Mouse (Mus musculus) hindbrain, embryonic 14.5 days (tissue): ENCODE measurements around the gene Pola2. TPM values are rescaled to one million over a fixed set of nuclear protein-coding genes. Genes with fewer than 3 reads are reported as not detected.

Source experiments
- ATAC-seq: fragments of 200-750 bp; cut with Nextera tagmentation; 2 replicates; pipeline ENCODE4 v1.8.0; 2017; ENCODE audit warnings: moderate number of reproducible peaks, mild to moderate bottlenecking, moderate TSS enrichment, moderate library complexity; ENCODE audit not compliant: low FRiP score
- DNase-seq: peaks from one replicate; pipeline ENCODE4 v3.0.0-alpha.2; 2015; ENCODE audit warnings: low spot score
- H3K27ac ChIP-seq: fragments of 300-500 bp; sonication (generic); 2 replicates; pipeline ENCODE4 v1.5.1; 2014; ENCODE audit warnings: mild to moderate bottlenecking, moderate library complexity
- H3K27me3 ChIP-seq: fragments of 300-500 bp; sonication (generic); 2 replicates; pipeline ENCODE4 v1.6.1; 2014; ENCODE audit warnings: mild to moderate bottlenecking, low read length, mixed read lengths; ENCODE audit not compliant: control insufficient read depth, insufficient read depth
- H3K36me3 ChIP-seq: fragments of 300-500 bp; sonication (generic); replicated peaks from 2 replicates; pipeline ENCODE4 v1.6.1; 2014; ENCODE audit not compliant: control insufficient read depth, insufficient read depth
- H3K4me1 ChIP-seq: fragments of 300-500 bp; sonication (generic); replicated peaks from 2 replicates; pipeline ENCODE4 v1.6.1; 2014; ENCODE audit warnings: antibody characterized with exemption, low read length, mixed read lengths; ENCODE audit not compliant: control insufficient read depth, insufficient read depth
- H3K4me2 ChIP-seq: fragments of 300-500 bp; sonication (generic); replicated peaks from 2 replicates; pipeline ENCODE4 v1.6.1; 2014; ENCODE audit warnings: mild to moderate bottlenecking, moderate library complexity
- H3K4me3 ChIP-seq: fragments of 300-500 bp; sonication (generic); replicated peaks from 2 replicates; pipeline ENCODE4 v1.5.1; 2014; ENCODE audit warnings: mild to moderate bottlenecking, low read length
- H3K9ac ChIP-seq: fragments of 300-500 bp; sonication (generic); 2 replicates; pipeline ENCODE4 v1.6.1; 2014
- H3K9me3 ChIP-seq: fragments of 300-500 bp; sonication (generic); 2 replicates; pipeline ENCODE4 v1.6.1; 2016; ENCODE audit warnings: low read length; ENCODE audit not compliant: control insufficient read depth
- WGBS: fragments of 180-500 bp; shearing (Covaris S2); extraction: QIAGEN DNeasy Blood & Tissue Kit; methylation state at CpG from one replicate; pipeline ENCODE4 v1.1.7; 2014; 5-methylcytosine and 5-hydroxymethylcytosine counted together
- polyA plus RNA-seq: library from polyadenylated mRNA; unstranded; fragments of >200 nt; fragmentation: Nextera tagmentation; extraction: Ambion mirVana; gene quantifications from 2 replicates; pipeline ENCODE4 v1.2.1, GENCODE M21; 2014

Pola2 gene
- polyA plus RNA-seq: 22.2 and 24.2 TPM in 2 replicates

GRCm38 (mm10) chr19:5963883-5964562 is at the start of gene Pola2:
Gene Pola2 (minus strand): TSS chr19:5964202.
- no peaks in the 10 kb centered on the region for H3K36me3 ChIP-seq
- DNase-seq (peak; percentile 94), ATAC-seq (peak; percentile 89)
- H3K27ac ChIP-seq: peak within 1 kb of the TSS; percentile 22; the same call in 1 of the 2 replicates
- peak within 1 kb of the TSS; percentile 79 for H3K9ac ChIP-seq
- peaks cover 12% of the 10 kb centered on the region; the same call in 1 of the 2 replicates for H3K4me1 ChIP-seq
- no peaks in the 10 kb centered on the region for H3K9me3 ChIP-seq
- peak within 1 kb of the TSS; percentile 66 for H3K4me3 ChIP-seq
- H3K4me2 ChIP-seq: peak within 1 kb of the TSS; percentile 99
- WGBS: under 1% methylated on average over 50 of the region's 50 CpGs
- no peaks in the 10 kb centered on the region for H3K27me3 ChIP-seq

- H3K4me2 ChIP-seq: no peak overlapping the region
- no peak overlapping the region for H3K9ac ChIP-seq
- WGBS: 90% methylated on average over 10 of the region's 10 CpGs
- H3K27me3 ChIP-seq: peaks cover 18% of the 10 kb centered on the region
- ATAC-seq: no peak
- no peaks in the 10 kb centered on the region for H3K9me3 ChIP-seq
- H3K27ac ChIP-seq: no peak overlapping the region
- no peaks in the 10 kb centered on the region for H3K36me3 ChIP-seq
- no peak overlapping the region for H3K4me3 ChIP-seq
- 0 out of 2 replicates have a peak, but pooled peaks cover 12% of the 10 kb centered on the region for H3K4me1 ChIP-seq
- no peak for DNase-seq
Observed at GRCm38 (mm10) chr19:6013691-6014090, 49.7 kb upstream of the Pola2 start.

- ATAC-seq: no peak
- no peaks in the 10 kb centered on the region for H3K27me3 ChIP-seq
- no peak overlapping the region for H3K4me3 ChIP-seq
- H3K36me3 ChIP-seq: no peaks in the 10 kb centered on the region
- H3K4me2 ChIP-seq: no peak overlapping the region
- no peak overlapping the region for H3K9ac ChIP-seq
- no peaks in the 10 kb centered on the region for H3K4me1 ChIP-seq
- no peak for DNase-seq
- 60% methylated on average over 8 of the region's 8 CpGs for WGBS
- no peaks in the 10 kb centered on the region for H3K9me3 ChIP-seq
- H3K27ac ChIP-seq: no peak overlapping the region
Observed at GRCm38 (mm10) chr19:6009137-6009536, 45.1 kb upstream of the Pola2 start.

- Histone ChIP-seq H3K4me3 (no peak overlapping the region), H3K36me3 (no peaks in the 10 kb centered on the region), H3K27me3 (no peaks in the 10 kb centered on the region), H3K4me1 (no peaks in the 10 kb centered on the region), H3K9me3 (no peaks in the 10 kb centered on the region), H3K4me2 (no peak overlapping the region), H3K27ac (no peak overlapping the region), H3K9ac (no peak overlapping the region)
- DNase-seq: no peak
- WGBS: 92% methylated on average over 13 of the region's 13 CpGs
- ATAC-seq: no peak
Observed at GRCm38 (mm10) chr19:6007013-6007412, 43.0 kb upstream of the Pola2 start.

GRCm38 (mm10) chr19:6005541-6005940 is 41.5 kb upstream of the Pola2 start:
- Histone ChIP-seq H3K27ac (no peak overlapping the region), H3K4me2 (no peak overlapping the region), H3K36me3 (no peaks in the 10 kb centered on the region), H3K4me3 (no peak overlapping the region), H3K9me3 (no peaks in the 10 kb centered on the region), H3K9ac (no peak overlapping the region), H3K4me1 (no peaks in the 10 kb centered on the region), H3K27me3 (no peaks in the 10 kb centered on the region)
- ATAC-seq: no peak
- DNase-seq: no peak
- WGBS: 70% methylated on average over 11 of the region's 11 CpGs

GRCm38 (mm10) chr19:5999969-6000368 is 36.0 kb upstream of the Pola2 start:
- no peaks in the 10 kb centered on the region for H3K9me3 ChIP-seq
- WGBS: 83% methylated on average over 5 of the region's 5 CpGs
- ATAC-seq: no peak

GRCm38 (mm10) chr19:5998180-5998579 is 34.2 kb upstream of the Pola2 start:
- DNase-seq (no peak), ATAC-seq (no peak)
- H3K36me3 ChIP-seq: no peaks in the 10 kb centered on the region
- H3K27me3 ChIP-seq: no peaks in the 10 kb centered on the region
- H3K4me3 ChIP-seq: no peak overlapping the region
- no peak overlapping the region for H3K4me2 ChIP-seq
- H3K9me3 ChIP-seq: no peaks in the 10 kb centered on the region
- no peak overlapping the region for H3K9ac ChIP-seq
- no peak overlapping the region for H3K27ac ChIP-seq
- WGBS: 88% methylated on average over 3 of the region's 3 CpGs
- no peaks in the 10 kb centered on the region for H3K4me1 ChIP-seq

More at GRCm38 (mm10) chr19:5999969-6000368, 36.0 kb upstream of the Pola2 start:
- Histone ChIP-seq H3K9ac (no peak overlapping the region), H3K4me1 (no peaks in the 10 kb centered on the region), H3K27me3 (no peaks in the 10 kb centered on the region), H3K4me2 (no peak overlapping the region), H3K36me3 (no peaks in the 10 kb centered on the region), H3K4me3 (no peak overlapping the region), H3K27ac (no peak overlapping the region)
- no peak for DNase-seq

- Histone ChIP-seq H3K9ac (no peak overlapping the region), H3K27me3 (no peaks in the 10 kb centered on the region), H3K4me2 (no peak overlapping the region), H3K27ac (no peak overlapping the region), H3K4me3 (no peak overlapping the region), H3K9me3 (no peaks in the 10 kb centered on the region), H3K36me3 (no peaks in the 10 kb centered on the region), H3K4me1 (no peaks in the 10 kb centered on the region)
- ATAC-seq: no peak
- DNase-seq: no peak
- 78% methylated on average over 14 of the region's 14 CpGs for WGBS
Observed at GRCm38 (mm10) chr19:5994711-5995110, 30.7 kb upstream of the Pola2 start.

- ATAC-seq: no peak
Observed at GRCm38 (mm10) chr19:5992012-5992411, 28.0 kb upstream of the Pola2 start.

More at GRCm38 (mm10) chr19:5992012-5992411, 28.0 kb upstream of the Pola2 start:
- DNase-seq: no peak
- Histone ChIP-seq H3K36me3 (no peaks in the 10 kb centered on the region), H3K9ac (no peak overlapping the region), H3K4me3 (no peak overlapping the region), H3K4me2 (no peak overlapping the region), H3K4me1 (peaks cover 7% of the 10 kb centered on the region), H3K27ac (no peak overlapping the region), H3K9me3 (no peaks in the 10 kb centered on the region), H3K27me3 (no peaks in the 10 kb centered on the region)
- 88% methylated on average over 7 of the region's 7 CpGs for WGBS
